In the genomic region with DNA sequence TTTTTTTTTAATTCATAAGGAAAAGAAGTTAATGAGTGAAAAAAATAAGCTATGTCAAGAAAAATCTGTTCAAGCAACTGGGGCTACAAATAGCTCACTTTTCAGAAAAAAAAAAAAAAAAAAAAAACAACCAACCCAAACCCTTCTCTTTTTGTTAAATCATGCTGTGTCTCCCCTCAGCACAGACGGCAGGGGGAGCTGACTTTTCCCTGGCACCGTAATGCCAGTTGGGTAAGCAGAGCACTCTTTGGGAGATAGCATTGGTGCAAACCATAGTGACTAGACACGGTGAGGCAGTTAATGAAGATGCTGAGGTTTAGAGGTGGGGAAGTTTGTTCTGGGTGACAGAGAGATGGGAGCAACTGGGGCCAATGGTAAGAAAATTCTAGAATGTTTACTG, we compare ENCODE assay signal across 12 mouse cellular contexts. TPM values are rescaled to one million over a fixed set of nuclear protein-coding genes. Genes with fewer than 3 reads are reported as not detected.
DNase-seq lines count a peak whose midpoint lies in the region; TF ChIP-seq lines count a peak whose summit lies in the region.
"Had no signal": no experiment of that assay in that cellular context is flagged by ENCODE, and none has a peak within 500 bp of the region (broad histone marks: within the 10 kb centered on the region; RNA-seq: fewer than 3 reads in every experiment).

No protein-coding gene starts in this region.

- peak; percentile 26; the same call in 1 of the 2 replicates for TF ChIP-seq CTCF in cerebellum, adult 2 months (IDR thresholded peaks at IDR 0.05; ENCODE audit: borderline replicate concordance, insufficient read depth, low read depth, low read length)
- TF ChIP-seq CTCF in layer of hippocampus, adult 2 months (conservative IDR thresholded peaks at IDR 0.05), result peak; percentile 75
- TF ChIP-seq CTCF in olfactory bulb, adult 2 months (IDR thresholded peaks at IDR 0.05; ENCODE audit: insufficient read depth, low read depth, low read length), result 0 out of 2 replicates have a peak, but pooled peaks have one; percentile 28

- no peak for DNase-seq in cerebellum, adult 2 months
- DNase-seq in cerebellum, adult 9-10 months, result no peak
- peak in 1 of 2 experiments; percentile 64 for DNase-seq in layer of hippocampus, adult 2 months (ENCODE audit: low spot score in 2 of 2)
- no peak for DNase-seq in layer of hippocampus, adult 11-12 months (ENCODE audit: low spot score)
- peak; percentile 34 for DNase-seq in testis, postnatal 10 days (ENCODE audit: low spot score)
- DNase-seq in testis, postnatal 14 days (ENCODE audit: low spot score), result no peak
- DNase-seq in liver, result no peak
- DNase-seq: adrenal gland, adult 2 months; embryo, embryonic 11 days; gastrocnemius, postnatal 14 days had no signal

- no peak for TF ChIP-seq POLR2A in cerebellum, adult 2 months (IDR thresholded peaks at IDR 0.05; ENCODE audit: borderline replicate concordance, insufficient read depth, low read length)
- TF ChIP-seq POLR2A in olfactory bulb, adult 2 months (IDR thresholded peaks at IDR 0.05; ENCODE audit: insufficient read depth, low read depth, low read length), result no peak

- no peaks in the 10 kb centered on the region for H3K27me3 ChIP-seq in cerebellum, adult 2 months (ENCODE audit: control insufficient read depth, insufficient read depth, low read length)

- WGBS in cerebellum, adult 2 months, result 41% methylated on average over 3 of the region's 3 CpGs
- WGBS in olfactory bulb, adult 2 months, result 16% methylated on average over 3 of the region's 3 CpGs

- H3K4me3 ChIP-seq in cerebellum, adult 2 months (replicated peaks; ENCODE audit: insufficient read depth, low read depth, low read length), result no peak overlapping the region
- H3K4me3 ChIP-seq in layer of hippocampus, adult 2 months, result no peak overlapping the region
- H3K4me3 ChIP-seq in olfactory bulb, adult 2 months (ENCODE audit: insufficient read depth, low read depth, low read length), result no peak overlapping the region
- H3K4me3 ChIP-seq: heart, embryonic 15.5 days had no signal

- H3K4me1 ChIP-seq in cerebellum, adult 2 months (ENCODE audit: control insufficient read depth, insufficient read depth, low read length), result peaks cover 16% of the 10 kb centered on the region
- peaks cover 22% of the 10 kb centered on the region for H3K4me1 ChIP-seq in olfactory bulb, adult 2 months (ENCODE audit: control insufficient read depth, insufficient read depth, low read length)

- H3K27ac ChIP-seq in cerebellum, adult 2 months (ENCODE audit: insufficient read depth, low read length), result no peak overlapping the region
- no peak overlapping the region for H3K27ac ChIP-seq in layer of hippocampus, adult 2 months
- no peak overlapping the region for H3K27ac ChIP-seq in olfactory bulb, adult 2 months (ENCODE audit: insufficient read depth, low read depth, low read length)
- H3K27ac ChIP-seq: heart, embryonic 15.5 days had no signal

RNA-seq across cellular contexts. Expression of a gene that starts 2.3 kb away (rescaled TPM):
- 328 and 334 TPM in 2 replicates for polyA plus RNA-seq in cerebellum, adult 2 months (2012; rRNA removed)
- total RNA-seq in layer of hippocampus, adult 2 months (2021), result 100 to 1,000 TPM; 560 to 619 TPM
- not detected in 2 replicates for polyA plus RNA-seq in olfactory bulb, adult 2 months (2012; ENCODE audit: insufficient read depth, insufficient read length, low replicate concordance, missing spikeins)

RNA-seq across cellular contexts. Expression of a gene that starts 5.8 kb away (rescaled TPM):
- polyA plus RNA-seq in cerebellum, adult 2 months (2012; rRNA removed), result 69.4 and 69.6 TPM in 2 replicates
- total RNA-seq in layer of hippocampus, adult 2 months (2021), result 100 to 1,000 TPM; 207 to 223 TPM
- polyA plus RNA-seq in olfactory bulb, adult 2 months (2012; ENCODE audit: insufficient read depth, insufficient read length, low replicate concordance, missing spikeins), result not detected in 2 replicates

RNA-seq across cellular contexts. Expression of a gene that starts 9.9 kb away (rescaled TPM):
- 2.1 and 2.5 TPM in 2 replicates for polyA plus RNA-seq in cerebellum, adult 2 months (2012; rRNA removed)
- 1 to 10 TPM; 1.0 to 1.4 TPM for total RNA-seq in layer of hippocampus, adult 2 months (2021)
- polyA plus RNA-seq in olfactory bulb, adult 2 months (2012; ENCODE audit: insufficient read depth, insufficient read length, low replicate concordance, missing spikeins), result not detected in 2 replicates
- total RNA-seq: adrenal gland, adult 2 months; gastrocnemius, postnatal 14 days had no signal

RNA-seq across cellular contexts. Expression of a gene that starts 41.6 kb away (rescaled TPM):
- 2.4 and 3.0 TPM in 2 replicates for polyA plus RNA-seq in cerebellum, adult 2 months (2012; rRNA removed)
- 1 to 10 TPM; 1.4 to 1.5 TPM for total RNA-seq in layer of hippocampus, adult 2 months (2021)
- polyA plus RNA-seq in olfactory bulb, adult 2 months (2012; ENCODE audit: insufficient read depth, insufficient read length, low replicate concordance, missing spikeins), result not detected in 2 replicates

Comparison
In these comparisons a context has a peak if more than half of its experiments do, and no peak if none do; other contexts are left out.
1. RNA of a gene that starts 2.3 kb away (polyA plus RNA-seq): 328 to 334 TPM in cerebellum, adult 2 months; not detected in olfactory bulb, adult 2 months; every median in the first group is over 100 times any median in the second.
2. Peak in every context shown above with its lines, with median percentiles within 50 percentile points of each other: CTCF ChIP-seq.